Mouse (Mus musculus): ENCODE data around the gene Flvcr1.
"Not testable (repeated sequence)": the region's sequence is repeated elsewhere in the genome, so short reads cannot be mapped to it uniquely, and the experiment has no call there.

Flvcr1 gene

DNA sequence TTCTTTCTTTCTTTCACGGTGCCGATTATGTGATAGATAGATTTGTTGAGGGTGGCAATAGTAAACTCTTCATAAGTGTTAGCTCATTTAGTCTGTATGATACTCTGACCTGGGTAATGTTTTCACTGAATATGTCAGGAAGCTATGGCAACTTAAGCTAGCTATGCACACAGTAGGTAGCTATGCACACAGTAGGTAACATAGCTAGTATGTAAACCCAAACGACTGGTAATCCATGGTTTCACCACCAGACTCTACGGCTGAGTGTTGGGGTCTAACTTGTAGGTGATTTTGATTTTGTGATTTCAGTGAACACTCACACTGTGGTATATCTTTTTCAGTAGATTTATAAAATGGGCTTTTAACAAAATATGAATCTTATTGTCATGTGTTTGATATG lies 12.0 kb upstream of the Flvcr1 start:
- DNase-seq (ENCODE audit: low read depth) = no peak

DNA sequence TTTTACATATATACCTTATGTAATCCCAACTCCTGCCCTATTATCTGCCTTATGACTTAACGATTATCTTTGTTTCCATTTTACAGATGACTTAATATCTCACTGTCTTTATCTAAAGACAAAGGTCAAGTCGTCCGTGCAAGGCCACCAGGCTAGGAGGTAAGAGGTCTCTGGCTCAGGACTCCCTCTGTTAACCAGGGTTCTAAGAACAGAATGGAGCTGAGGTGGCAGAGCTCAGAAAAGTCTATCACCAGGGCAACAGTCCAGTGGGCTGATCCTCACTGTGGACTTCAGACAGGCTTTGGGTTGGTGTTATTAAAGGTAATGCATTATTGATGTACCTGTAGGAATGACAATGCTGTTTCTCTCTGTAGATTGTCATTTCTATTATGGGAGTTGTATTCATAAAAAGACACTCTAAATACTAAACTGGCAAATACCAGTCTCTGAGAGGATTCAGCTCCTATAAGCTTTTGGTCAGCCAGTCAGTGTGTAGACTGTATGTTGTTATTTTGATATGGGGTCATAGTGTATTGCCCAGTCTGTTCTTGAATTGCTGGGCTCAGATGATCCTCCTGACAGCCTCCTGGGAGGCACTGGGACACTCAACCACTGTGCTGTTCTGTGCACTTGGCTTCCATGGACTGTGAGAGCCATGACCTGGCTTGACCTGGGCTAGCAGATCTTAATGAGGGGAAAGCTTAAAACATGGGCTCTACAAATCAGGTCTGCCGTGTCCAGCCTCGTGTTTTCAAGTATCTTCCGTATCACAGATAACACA lies 10.8 kb upstream of the Flvcr1 start, which contains the start of gene Spata45:
Gene Spata45 (plus strand): TSS at position 86 of the 781 bp plus-strand sequence.
- DNase-seq (ENCODE audit: low read depth) = no peak

DNA sequence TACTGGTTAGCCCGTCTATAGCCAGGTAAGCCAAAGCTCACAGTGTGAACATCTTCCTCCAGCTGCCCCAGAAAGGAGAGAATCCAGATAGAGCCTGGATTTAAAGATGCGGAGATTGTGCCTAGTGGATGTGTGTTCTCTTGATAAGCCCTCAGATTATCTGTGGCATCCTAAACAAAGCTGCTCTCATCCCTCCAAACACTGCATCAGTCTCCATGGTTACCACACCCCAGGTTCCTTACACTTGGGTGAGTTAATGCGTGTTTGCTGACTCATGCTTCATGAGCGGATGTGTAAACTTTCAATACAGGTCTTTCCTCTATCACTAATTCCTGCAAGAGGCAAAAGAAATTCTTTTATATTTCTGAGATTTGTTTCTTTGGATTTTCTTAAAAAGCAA lies 9.7 kb upstream of the Flvcr1 start:
- no peak for DNase-seq (ENCODE audit: low read depth)

DNA sequence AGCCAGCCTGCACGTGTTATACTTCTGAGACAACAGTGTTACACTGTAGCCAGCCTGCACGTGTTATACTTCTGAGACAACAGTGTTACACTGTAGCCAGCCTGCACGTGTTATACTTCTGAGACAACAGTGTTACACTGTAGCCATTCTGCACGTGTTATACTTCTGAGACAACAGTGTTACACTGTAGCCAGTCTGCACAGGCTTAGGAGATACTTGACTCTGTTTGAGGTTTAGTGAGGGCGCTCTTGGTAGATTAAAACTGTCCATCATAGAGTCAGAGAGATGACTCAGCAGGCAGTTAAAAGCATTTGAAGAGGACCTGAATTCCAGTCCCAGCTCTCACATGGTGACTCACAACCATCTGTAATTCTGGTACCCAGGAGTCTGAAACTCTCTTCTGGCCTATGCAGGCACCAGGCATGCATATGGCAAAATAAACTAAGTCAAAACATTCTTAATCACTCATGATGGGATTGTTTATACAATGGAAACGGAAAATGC lies 5.0 kb upstream of the Flvcr1 start:
- DNase-seq (ENCODE audit: low read depth) = not testable (repeated sequence)

DNA sequence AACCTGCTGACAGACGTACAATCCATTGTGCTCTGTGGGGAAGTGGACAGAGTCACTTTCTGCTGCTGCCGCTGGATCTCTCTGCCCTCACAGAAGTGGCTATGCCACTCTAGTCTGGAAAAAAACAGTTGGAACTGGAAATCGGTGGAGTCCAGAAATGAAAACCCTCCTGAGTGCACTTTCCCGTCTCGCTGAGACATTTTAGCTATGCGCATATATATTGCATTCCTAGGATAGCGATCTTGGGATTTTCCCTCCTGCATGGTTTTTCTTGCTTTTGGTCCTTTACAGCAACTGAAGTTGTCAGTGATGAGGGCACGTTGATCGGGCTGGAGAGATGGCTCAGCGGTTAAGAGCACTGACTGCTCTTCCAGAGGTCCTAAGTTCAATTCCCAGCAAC lies 4.2 kb upstream of the Flvcr1 start:
- no peak for DNase-seq (ENCODE audit: low read depth)

DNA sequence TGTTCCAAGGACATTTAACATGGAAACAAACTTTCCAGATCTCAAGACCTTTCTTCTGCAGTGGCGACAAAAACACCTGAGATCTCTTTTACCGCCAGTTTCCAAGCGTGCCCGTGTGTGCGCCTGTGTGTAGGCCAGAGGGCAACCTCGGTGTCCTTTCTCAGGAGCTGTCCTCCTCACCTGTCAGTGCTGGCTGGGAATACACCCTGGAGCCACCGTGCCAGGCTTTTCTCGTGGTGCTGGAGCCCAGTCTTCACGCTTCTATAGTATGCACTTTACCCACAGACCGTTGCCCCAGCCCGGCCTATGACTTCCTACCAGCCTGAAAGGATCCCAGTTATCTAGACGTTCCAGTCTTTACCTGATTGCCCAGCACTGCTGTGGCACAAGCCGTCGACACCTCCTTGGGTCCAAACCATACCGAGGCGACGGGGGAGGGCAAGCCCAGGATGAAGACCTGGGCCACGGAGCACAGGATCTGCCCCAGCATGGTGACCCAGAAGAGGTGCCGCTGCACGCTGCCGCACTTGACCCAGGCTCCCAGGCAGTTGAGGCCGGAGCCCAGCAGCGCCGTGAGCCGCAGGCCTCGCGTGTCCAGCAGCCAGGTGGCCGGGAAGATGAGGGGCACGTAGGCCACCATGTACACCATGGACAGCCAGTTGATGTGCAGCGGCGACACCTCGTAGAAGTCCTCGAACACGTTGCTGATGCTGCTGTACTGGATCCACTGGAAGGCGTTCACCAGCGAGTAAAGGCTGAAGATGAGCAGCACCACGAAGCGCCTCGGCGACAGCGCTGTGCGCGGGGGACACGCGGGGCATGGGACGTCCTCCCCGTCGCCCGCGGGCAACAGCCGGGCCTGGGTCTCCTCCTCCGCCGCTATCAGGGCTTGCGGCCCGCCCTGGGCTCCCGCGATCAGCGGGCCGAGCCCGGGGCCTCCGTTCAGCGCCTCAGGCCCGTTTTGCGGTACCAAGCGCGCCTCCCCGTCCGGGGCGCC lies 644 bp downstream of the Flvcr1 start:
- DNase-seq (ENCODE audit: low read depth) = no peak

DNA sequence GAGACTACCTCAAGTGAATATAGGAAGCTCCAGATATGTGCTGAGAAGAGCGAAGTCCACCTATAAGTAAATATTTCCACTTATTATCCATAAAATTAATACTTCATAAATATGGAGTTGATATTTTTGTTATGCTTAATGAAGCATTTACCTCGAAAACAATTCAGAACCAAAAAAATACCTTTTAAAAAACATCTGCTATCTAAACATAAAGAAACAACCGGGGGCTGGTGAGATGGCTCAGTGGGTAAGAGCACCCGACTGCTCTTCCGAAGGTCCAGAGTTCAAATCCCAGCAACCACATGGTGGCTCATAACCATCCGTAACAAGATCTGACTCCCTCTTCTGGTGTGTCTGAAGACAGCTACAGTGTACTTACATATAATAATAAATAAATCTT lies 2.2 kb downstream of the Flvcr1 start:
- DNase-seq (ENCODE audit: low read depth) = not testable (repeated sequence)

DNA sequence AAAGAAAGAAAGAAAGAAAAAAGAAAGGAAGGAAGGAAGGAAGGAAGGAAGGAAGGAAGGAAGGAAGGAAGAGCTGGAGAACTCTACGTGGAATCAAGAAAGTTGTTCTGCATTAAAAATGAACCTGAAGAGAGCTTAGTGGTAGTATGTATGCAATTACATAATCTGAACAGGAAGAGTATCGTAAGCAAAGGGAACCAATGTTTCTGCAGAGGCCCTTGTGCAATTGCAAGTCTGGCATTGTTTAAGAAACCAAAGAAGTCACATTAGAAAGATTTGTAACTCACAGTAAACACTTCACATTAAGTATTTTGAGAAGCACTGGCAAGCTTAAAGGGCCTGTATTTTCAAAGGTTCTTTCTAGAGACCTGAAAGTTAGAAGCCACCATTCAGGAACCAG lies 2.8 kb downstream of the Flvcr1 start:
- DNase-seq (ENCODE audit: low read depth) = no peak

DNA sequence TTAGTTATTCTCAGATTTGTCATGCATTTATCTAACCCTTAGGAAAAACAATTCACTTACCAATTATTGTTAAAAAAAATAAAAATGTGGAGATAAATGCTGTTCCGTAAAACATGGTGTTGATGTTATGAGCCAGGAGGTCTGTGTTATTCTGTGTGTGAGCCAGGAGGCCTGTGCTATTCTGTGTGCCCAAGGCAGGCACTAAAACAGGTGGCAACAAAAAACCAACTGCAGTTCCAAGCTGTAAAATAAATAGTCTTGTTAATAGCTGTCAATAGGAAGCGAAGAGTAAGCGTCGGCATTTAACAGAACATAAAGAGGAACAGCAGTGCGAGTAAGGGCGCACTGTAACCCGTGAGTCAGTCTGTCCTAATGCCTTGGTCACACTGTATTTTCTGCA lies 4.9 kb downstream of the Flvcr1 start:
- no peak for DNase-seq (ENCODE audit: low read depth)

DNA sequence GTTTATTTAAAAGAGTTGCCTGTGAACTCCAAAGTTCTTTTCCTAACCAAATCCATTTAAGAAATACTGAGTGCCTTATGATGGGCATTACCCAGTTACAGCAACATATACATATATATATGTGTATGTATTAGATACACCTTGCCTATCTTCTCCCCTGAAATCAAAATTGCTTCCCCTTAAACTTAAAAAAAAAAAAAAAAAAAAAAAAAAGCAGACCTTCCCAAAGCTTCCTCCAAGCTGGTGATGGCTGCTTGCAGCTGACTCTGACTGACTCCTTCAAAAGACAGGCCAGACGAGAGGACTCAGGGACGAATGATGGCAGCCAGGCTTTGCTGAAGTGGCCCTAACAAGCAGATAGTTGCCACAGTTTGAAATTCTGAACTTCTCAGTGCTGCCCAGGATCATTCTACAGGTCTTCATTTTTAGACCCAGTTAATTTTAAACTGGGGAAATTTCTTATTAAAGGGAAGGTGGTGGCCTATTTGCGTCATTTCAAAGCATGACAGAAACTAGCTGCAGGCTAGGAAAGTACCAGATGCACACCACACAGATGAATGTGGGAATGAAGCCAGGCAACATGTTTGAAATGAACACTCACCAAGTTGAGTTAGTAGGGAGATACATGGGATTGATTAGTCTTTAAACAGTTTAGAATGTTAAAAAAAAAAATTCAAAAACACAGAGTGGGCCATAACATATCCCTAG lies 5.6 kb downstream of the Flvcr1 start:
- DNase-seq (ENCODE audit: low read depth) = no peak

DNA sequence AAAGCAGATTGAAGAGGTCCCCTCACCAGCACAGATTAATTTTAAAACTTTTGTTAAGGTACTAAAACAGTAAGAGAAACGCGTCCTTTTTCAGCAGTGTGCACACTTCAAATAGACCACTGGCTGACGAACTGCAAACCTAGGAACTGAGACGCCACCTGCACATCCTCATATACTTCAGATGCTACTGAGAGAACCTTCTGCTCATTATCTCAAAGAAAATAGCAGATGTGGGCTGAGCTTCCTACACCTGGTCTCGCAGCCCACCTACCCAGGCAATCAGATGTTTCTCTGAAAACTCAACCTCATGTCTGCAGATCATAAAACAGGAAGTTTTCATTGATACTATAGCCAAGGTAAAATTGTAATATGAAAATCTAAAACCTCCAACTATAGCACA lies 6.2 kb downstream of the Flvcr1 start:
- no peak for DNase-seq (ENCODE audit: low read depth)

DNA sequence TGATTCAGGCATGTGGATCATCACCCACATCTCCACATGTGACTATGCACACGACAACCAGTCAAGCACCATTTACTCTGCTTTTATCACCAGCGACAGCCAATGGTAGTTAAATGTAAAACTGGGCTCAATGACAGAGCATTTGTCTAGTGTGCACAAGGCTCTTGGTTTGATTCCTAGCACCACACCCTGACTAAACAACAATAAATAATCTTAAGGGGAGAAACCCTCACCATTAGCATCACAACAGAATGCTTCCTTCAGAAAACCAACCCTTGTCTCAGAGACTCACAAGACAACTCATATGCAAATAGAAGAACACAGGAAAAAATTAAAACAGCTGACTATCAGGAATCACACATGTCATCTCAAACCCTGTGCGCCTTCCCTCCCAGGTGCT lies 11.7 kb downstream of the Flvcr1 start:
- no peak for DNase-seq (ENCODE audit: low read depth)

DNA sequence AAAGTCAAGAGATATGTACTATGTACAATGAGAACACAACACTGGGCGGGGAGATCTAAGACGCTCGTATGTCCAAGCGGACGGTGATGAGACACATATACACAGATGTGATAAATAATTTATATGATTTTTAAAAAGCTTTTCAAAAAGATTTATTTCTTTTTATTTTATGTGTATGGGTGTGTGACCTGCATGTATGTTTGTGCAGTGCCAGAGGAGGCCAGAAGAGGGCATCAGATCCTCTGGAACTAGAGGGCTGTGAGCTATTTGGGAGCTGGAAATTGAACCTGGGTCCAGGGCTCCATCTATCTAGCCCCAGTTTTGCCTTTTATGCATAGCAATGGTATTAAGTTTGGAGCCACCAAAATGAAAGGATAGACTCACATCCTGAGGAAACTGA lies 17.3 kb downstream of the Flvcr1 start:
- DNase-seq (ENCODE audit: low read depth) = no peak

DNA sequence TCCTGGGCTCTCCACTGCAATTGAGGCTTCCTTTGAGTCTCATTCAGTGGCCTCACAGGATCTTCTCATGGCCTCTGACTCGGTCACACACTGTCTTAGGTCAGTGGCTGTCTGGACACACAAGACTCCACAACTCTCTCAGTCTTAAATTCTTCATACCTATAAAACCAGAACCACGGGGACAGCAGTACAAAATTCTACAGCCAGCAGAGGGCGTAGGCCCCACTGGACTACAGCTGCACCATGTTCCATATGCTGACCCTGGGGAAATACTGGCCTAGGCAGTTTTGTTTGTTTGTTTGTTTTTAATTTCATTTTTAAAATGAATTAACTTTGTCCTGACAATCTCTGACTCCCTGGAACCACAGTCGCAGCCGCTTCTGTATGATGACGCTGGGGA lies 23.8 kb downstream of the Flvcr1 start:
- DNase-seq (ENCODE audit: low read depth) = no peak

DNA sequence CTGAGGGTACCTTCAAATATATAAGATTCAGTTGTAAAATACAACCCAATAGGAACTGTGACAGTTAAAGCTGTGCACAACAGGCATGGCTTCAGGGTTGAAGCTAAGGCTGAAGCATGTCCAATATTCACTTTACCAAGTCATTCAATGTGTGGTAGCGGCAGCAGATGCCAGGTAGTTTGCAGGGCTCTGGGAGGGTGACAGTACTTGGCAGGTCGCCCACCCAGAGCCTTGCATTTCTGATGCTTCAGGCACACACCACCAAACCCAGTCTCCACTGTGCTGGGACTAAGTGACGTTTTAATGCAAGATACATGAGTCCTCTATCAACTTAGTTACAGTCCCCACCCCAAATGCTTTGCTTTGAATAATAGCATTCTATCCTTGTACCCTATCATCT lies 25.3 kb downstream of the Flvcr1 start:
- DNase-seq (ENCODE audit: low read depth) = no peak

DNA sequence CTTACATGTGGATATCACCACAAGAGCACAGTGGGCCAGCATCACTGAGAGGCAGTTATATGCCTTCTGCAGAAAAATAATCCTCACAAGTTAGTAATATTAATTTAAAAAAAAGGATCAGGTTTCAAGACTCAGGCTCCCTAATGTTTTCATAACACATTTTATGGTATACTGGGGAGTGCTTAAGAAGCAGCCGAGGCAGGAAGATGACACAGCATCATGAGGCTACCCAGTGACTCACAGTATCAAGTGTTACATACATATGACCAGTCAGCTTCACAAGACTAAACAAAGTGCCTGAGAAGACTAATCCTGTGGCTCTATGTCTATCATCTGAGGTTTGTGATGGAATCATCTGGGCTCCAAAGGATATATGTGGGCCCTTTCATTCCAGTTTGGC lies 27.9 kb downstream of the Flvcr1 start:
- DNase-seq (ENCODE audit: low read depth) = no peak

DNA sequence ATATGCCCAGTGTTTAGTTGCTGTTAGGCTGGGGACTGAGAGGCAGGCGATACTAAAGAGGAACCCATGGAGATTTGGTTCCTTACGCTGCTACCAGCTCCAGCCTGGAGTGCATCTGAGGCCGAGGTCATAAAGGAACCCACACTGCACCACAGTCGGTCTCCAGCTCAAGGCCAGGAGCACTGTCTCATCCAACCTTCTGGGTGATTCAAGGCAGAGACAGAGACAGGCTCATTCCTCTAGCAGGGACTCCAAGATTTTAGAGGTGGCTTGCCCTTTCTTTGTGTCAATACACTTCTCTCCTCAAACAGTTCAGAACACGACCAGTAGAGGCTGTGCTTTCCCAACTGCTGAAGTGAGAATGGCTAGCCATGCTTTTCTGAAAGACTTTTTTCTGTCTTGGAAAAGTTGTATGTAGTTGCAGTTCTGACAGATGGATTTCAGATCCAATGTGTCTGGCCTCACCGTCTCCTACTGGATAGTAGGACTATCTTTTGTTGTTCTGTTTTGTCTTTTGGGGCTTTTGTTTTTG lies 29.5 kb downstream of the Flvcr1 start:
- no peak for DNase-seq (ENCODE audit: low read depth)

DNA sequence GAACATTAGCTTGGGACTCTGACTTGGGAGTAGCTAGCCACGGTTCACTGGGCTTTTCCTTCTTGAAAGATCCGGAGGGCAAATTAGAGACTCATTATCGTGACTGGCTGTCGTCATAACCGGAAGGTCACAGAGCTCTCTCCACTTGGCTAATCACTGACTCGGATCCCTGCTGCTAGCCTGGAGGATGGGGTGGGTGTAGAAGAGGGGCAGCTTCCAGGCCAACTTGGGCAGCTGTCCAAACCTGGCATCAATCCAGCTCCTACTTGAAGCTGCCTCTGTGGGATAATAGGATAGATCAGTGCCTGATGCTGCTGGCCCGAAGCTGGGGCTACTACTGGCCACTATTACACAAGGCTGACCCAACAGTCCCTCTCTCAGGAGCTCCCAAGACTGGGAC lies 30.4 kb downstream of the Flvcr1 start:
- no peak for DNase-seq (ENCODE audit: low read depth)

DNA sequence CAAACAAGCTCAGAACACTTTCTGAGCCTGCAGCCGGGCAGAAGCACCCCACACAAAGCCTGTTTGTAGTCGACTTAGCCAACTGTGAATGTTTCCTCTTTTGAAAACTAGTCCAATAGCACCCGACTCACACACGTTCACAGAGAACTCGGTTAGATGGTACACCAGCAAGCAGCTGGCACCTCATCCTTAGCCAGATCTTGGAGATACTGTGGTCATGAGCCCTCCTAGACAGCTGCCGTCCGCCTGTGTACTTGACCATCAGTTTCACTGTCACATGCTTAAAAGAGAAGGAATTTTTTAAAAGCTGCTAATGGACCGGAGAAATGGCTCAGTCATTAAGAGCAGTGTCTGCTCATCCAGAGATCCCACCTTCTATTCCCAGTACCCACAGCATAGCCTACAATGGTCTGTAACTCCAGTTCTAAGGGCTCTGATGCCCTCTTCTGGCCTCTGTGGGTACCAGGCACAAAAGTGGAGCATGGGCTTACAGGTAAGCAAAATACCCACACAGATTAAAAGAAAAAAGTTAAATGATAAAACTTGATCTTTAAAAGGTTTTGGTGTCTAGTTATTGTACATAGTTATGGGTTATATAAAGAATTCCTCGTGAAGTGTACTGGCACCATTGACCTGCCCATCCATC lies 36.4 kb downstream of the Flvcr1 start:
- no peak for DNase-seq (ENCODE audit: low read depth)

DNA sequence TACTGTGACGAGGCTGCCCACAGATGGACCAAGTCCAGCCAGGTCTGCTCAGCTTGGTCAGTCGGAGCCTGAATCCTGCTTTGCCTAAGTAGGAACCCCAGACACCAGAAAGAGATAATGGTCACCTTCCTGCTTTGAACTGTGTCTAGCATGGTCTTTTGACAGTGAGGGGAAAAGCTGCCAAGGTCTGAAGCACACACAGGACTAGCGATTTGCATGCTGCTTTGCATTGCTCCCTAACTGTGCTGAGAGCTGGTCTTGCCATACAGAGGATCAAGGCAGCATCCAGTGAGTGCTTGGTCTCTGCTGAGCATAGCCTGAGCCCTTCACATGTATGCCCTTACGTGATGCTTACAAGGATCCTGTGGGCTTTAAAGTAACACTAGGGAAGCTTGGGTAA lies 44.5 kb downstream of the Flvcr1 start:
- no peak for DNase-seq (ENCODE audit: low read depth)

DNA sequence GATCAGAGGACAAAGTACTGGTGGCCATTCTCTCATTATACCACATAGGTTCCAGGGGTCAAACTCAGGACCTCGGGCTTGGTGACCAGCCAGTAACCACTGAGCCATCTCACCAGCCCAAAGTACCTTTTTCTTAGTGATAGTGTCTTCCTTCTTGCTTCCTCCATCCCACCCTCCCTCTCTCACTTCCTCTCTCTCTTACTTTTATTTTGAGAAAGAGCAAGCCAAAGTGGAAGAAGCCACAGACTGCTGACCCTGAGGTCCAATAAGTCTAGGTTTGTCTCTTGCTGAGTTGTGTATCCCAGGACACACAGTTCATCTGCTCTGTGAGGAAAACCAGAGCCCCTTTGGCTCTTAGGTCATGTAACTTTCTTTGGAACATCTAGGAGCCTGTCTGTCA lies 45.5 kb downstream of the Flvcr1 start:
- DNase-seq (ENCODE audit: low read depth) = no peak

Measured in c-Kit-positive CD71-negative TER-119-negative erythroid progenitor cells, embryonic 14.5 days (primary cell).